Mouse (Mus musculus) liver (tissue): ENCODE data around the gene Vmn1r1.
"Not testable (repeated sequence)": the region's sequence is repeated elsewhere in the genome, so short reads cannot be mapped to it uniquely, and the experiment has no call there.

ENCODE experiments used
- DNase-seq: peaks from one replicate; pipeline ENCODE4 v3.0.0-alpha.2; 2020; ENCODE audit warnings: mixed read lengths

Gene Vmn1r1

GRCm38 (mm10) chr1:182164386-182164785 is at the start of gene Vmn1r1:
TSS of gene Vmn1r1 (minus strand) at chr1:182164486.
- DNase-seq: no peak

GRCm38 (mm10) chr1:182210322-182210721 is 46.0 kb upstream of the Vmn1r1 start:
- no peak for DNase-seq

- no peak for DNase-seq
These were observed 28.3 kb upstream of the Vmn1r1 start for GRCm38 (mm10) chr1:182192581-182192980.

- DNase-seq: no peak
These were observed 27.7 kb upstream of the Vmn1r1 start for GRCm38 (mm10) chr1:182191816-182192545.

GRCm38 (mm10) chr1:182191181-182191580 is 26.9 kb upstream of the Vmn1r1 start:
- DNase-seq: no peak

- DNase-seq: no peak
These were observed 25.6 kb upstream of the Vmn1r1 start for GRCm38 (mm10) chr1:182189669-182190440.

GRCm38 (mm10) chr1:182182449-182182848 is 18.2 kb upstream of the Vmn1r1 start:
- not testable (repeated sequence) for DNase-seq

- DNase-seq: no peak
These were observed 17.4 kb upstream of the Vmn1r1 start for GRCm38 (mm10) chr1:182181456-182182305.

GRCm38 (mm10) chr1:182176985-182177384 is 12.7 kb upstream of the Vmn1r1 start:
- not testable (repeated sequence) for DNase-seq

GRCm38 (mm10) chr1:182170206-182170605 is 5.9 kb upstream of the Vmn1r1 start:
- not testable (repeated sequence) for DNase-seq

GRCm38 (mm10) chr1:182162951-182163350 is 1.3 kb downstream of the Vmn1r1 start:
- DNase-seq: no peak

GRCm38 (mm10) chr1:182159575-182159974 is 4.7 kb downstream of the Vmn1r1 start:
- DNase-seq: no peak

- DNase-seq: no peak
These were observed 6.6 kb downstream of the Vmn1r1 start for GRCm38 (mm10) chr1:182157734-182158133.

GRCm38 (mm10) chr1:182149966-182150365 is 14.3 kb downstream of the Vmn1r1 start:
- peak; percentile 60 for DNase-seq

GRCm38 (mm10) chr1:182148864-182149514 is 15.3 kb downstream of the Vmn1r1 start:
- DNase-seq: no peak

GRCm38 (mm10) chr1:182145546-182145945 is 18.7 kb downstream of the Vmn1r1 start:
- DNase-seq: no peak

- peak; percentile 41 for DNase-seq
These were observed 21.0 kb downstream of the Vmn1r1 start for GRCm38 (mm10) chr1:182143288-182143687.

- no peak for DNase-seq
These were observed 21.6 kb downstream of the Vmn1r1 start for GRCm38 (mm10) chr1:182142725-182143124.

- peak; percentile 76 for DNase-seq
These were observed 23.9 kb downstream of the Vmn1r1 start for GRCm38 (mm10) chr1:182140370-182140769.

GRCm38 (mm10) chr1:182139937-182140336 is 24.3 kb downstream of the Vmn1r1 start:
- no peak for DNase-seq

GRCm38 (mm10) chr1:182138172-182138571 is 26.1 kb downstream of the Vmn1r1 start:
- DNase-seq: no peak
